Mouse (Mus musculus) neural tube, embryonic 11.5 days (tissue): ENCODE measurements around the gene Arpc3. TPM values are rescaled to one million over a fixed set of nuclear protein-coding genes. Genes with fewer than 3 reads are reported as not detected.

ENCODE experiments used
- ATAC-seq: fragments of 200-750 bp; cut with Nextera tagmentation; 2 replicates; pipeline ENCODE4 v1.8.0; 2017; ENCODE audit warnings: moderate number of reproducible peaks, mild to moderate bottlenecking, moderate TSS enrichment, moderate library complexity; ENCODE audit not compliant: insufficient read depth, low FRiP score, low TSS enrichment
- DNase-seq: peaks from one replicate; pipeline ENCODE4 v3.0.0-alpha.2; 2015; ENCODE audit warnings: low spot score
- H3K27ac ChIP-seq: fragments of 300-500 bp; sonication (generic); 2 replicates; pipeline ENCODE4 v1.5.1; 2014; ENCODE audit warnings: low read depth, mild to moderate bottlenecking, low read length
- H3K27me3 ChIP-seq: fragments of 300-500 bp; sonication (generic); 2 replicates; pipeline ENCODE4 v1.6.1; 2014; ENCODE audit warnings: mild to moderate bottlenecking, low read length, mixed read lengths; ENCODE audit not compliant: control insufficient read depth, insufficient read depth
- H3K36me3 ChIP-seq: fragments of 300-500 bp; sonication (generic); 2 replicates; pipeline ENCODE4 v1.6.1; 2014; ENCODE audit warnings: mild to moderate bottlenecking, low read length, moderate library complexity, mixed read lengths; ENCODE audit not compliant: control insufficient read depth, insufficient read depth
- H3K4me1 ChIP-seq: fragments of 300-500 bp; sonication (generic); 2 replicates; pipeline ENCODE4 v1.6.1; 2014; ENCODE audit warnings: low read length, mixed read lengths; ENCODE audit not compliant: control insufficient read depth, insufficient read depth
- H3K4me2 ChIP-seq: fragments of 300-500 bp; sonication (generic); 2 replicates; pipeline ENCODE4 v1.6.1; 2014; ENCODE audit warnings: low read depth, mild to moderate bottlenecking, moderate library complexity
- H3K4me3 ChIP-seq: fragments of 300-500 bp; sonication (generic); 2 replicates; pipeline ENCODE4 v1.5.1; 2014; ENCODE audit warnings: low read depth, low read length
- H3K9ac ChIP-seq: fragments of 300-500 bp; sonication (generic); 2 replicates; pipeline ENCODE4 v1.6.1; 2014; ENCODE audit warnings: mild to moderate bottlenecking, low read length
- H3K9me3 ChIP-seq: fragments of 300-500 bp; sonication (generic); 2 replicates; pipeline ENCODE4 v1.6.1; 2016; ENCODE audit warnings: low read length; ENCODE audit not compliant: control insufficient read depth
- WGBS: fragments of 180-500 bp; shearing (Covaris S2); extraction: QIAGEN DNeasy Blood & Tissue Kit; methylation state at CpG from one replicate; pipeline ENCODE4 v1.1.7; 2014; 5-methylcytosine and 5-hydroxymethylcytosine counted together
- polyA plus RNA-seq: library from polyadenylated mRNA; unstranded; fragments of >200 nt; fragmentation: Nextera tagmentation; extraction: Ambion mirVana; gene quantifications from 2 replicates; pipeline ENCODE4 v1.2.1, GENCODE M21; 2014

Gene Arpc3
- polyA plus RNA-seq, 1 experiment from 2014 or later = 67.4 TPM

GRCm38 (mm10) chr5:122392227-122393004, 738 bp downstream of the Arpc3 start:
- peaks cover 4% of the 10 kb centered on the region for H3K36me3 ChIP-seq
- H3K4me1 ChIP-seq = no peaks in the 10 kb centered on the region
- DNase-seq (peak; percentile 26), ATAC-seq (0 out of 2 replicates have a peak, but pooled peaks have one; percentile 53)
- H3K4me2 ChIP-seq = peak overlapping the region; percentile 64
- WGBS = 18% methylated on average over 19 of the region's 19 CpGs
- peak overlapping the region; percentile 56 for H3K4me3 ChIP-seq
- no peak overlapping the region for H3K27ac ChIP-seq
- H3K27me3 ChIP-seq = no peaks in the 10 kb centered on the region
- no peaks in the 10 kb centered on the region for H3K9me3 ChIP-seq
- peak overlapping the region; percentile 51 for H3K9ac ChIP-seq

- DNase-seq (peak; percentile 74), ATAC-seq (no peak)
- no peak overlapping the region for H3K4me3 ChIP-seq
- H3K4me1 ChIP-seq = no peaks in the 10 kb centered on the region
- no peak overlapping the region for H3K9ac ChIP-seq
- no peaks in the 10 kb centered on the region for H3K9me3 ChIP-seq
- H3K27me3 ChIP-seq = no peaks in the 10 kb centered on the region
- no peak overlapping the region for H3K4me2 ChIP-seq
- H3K36me3 ChIP-seq = peaks cover 6% of the 10 kb centered on the region
- 53% methylated on average over 2 of the region's 2 CpGs for WGBS
- no peak overlapping the region for H3K27ac ChIP-seq
Observed at GRCm38 (mm10) chr5:122393887-122394286, 2.2 kb downstream of the Arpc3 start.

- ATAC-seq = no peak
- H3K27ac ChIP-seq = no peak overlapping the region
- peaks cover 6% of the 10 kb centered on the region for H3K36me3 ChIP-seq
- no peak overlapping the region for H3K4me2 ChIP-seq
- H3K27me3 ChIP-seq = no peaks in the 10 kb centered on the region
- no peaks in the 10 kb centered on the region for H3K9me3 ChIP-seq
- H3K9ac ChIP-seq = no peak overlapping the region
- DNase-seq = no peak
- no peak overlapping the region for H3K4me3 ChIP-seq
- H3K4me1 ChIP-seq = no peaks in the 10 kb centered on the region
- WGBS = 95% methylated on average over 10 of the region's 10 CpGs
Observed at GRCm38 (mm10) chr5:122396791-122397190, 5.1 kb downstream of the Arpc3 start.

GRCm38 (mm10) chr5:122397495-122397894, 5.8 kb downstream of the Arpc3 start:
- WGBS = 92% methylated on average over 8 of the region's 8 CpGs
- H3K4me3 ChIP-seq = no peak overlapping the region
- H3K27ac ChIP-seq = no peak overlapping the region
- H3K27me3 ChIP-seq = no peaks in the 10 kb centered on the region
- DNase-seq = no peak
- H3K36me3 ChIP-seq = peaks cover 6% of the 10 kb centered on the region
- H3K4me1 ChIP-seq = no peaks in the 10 kb centered on the region
- no peak for ATAC-seq
- H3K9me3 ChIP-seq = no peaks in the 10 kb centered on the region
- H3K4me2 ChIP-seq = no peak overlapping the region
- H3K9ac ChIP-seq = no peak overlapping the region

GRCm38 (mm10) chr5:122399871-122400270, 8.2 kb downstream of the Arpc3 start:
- no peak overlapping the region for H3K27ac ChIP-seq
- no peak for DNase-seq
- WGBS = 97% methylated on average over 8 of the region's 8 CpGs
- H3K4me1 ChIP-seq = no peaks in the 10 kb centered on the region
- H3K4me2 ChIP-seq = no peak overlapping the region
- H3K4me3 ChIP-seq = no peak overlapping the region
- no peak for ATAC-seq
- H3K9me3 ChIP-seq = no peaks in the 10 kb centered on the region
- no peak overlapping the region for H3K9ac ChIP-seq
- H3K36me3 ChIP-seq = peaks cover 18% of the 10 kb centered on the region
- no peaks in the 10 kb centered on the region for H3K27me3 ChIP-seq

- DNase-seq = no peak
- Histone ChIP-seq H3K4me3 (no peak overlapping the region), H3K36me3 (peaks cover 21% of the 10 kb centered on the region), H3K27ac (no peak overlapping the region), H3K9ac (no peak overlapping the region), H3K4me2 (no peak overlapping the region), H3K9me3 (no peaks in the 10 kb centered on the region), H3K27me3 (no peaks in the 10 kb centered on the region), H3K4me1 (no peaks in the 10 kb centered on the region)
- no peak for ATAC-seq
- WGBS = 86% methylated on average over 18 of the region's 18 CpGs
Observed at GRCm38 (mm10) chr5:122400628-122401302, 9.1 kb downstream of the Arpc3 start.

- no peaks in the 10 kb centered on the region for H3K4me1 ChIP-seq
- ATAC-seq = no peak
- no peak overlapping the region for H3K4me2 ChIP-seq
- H3K36me3 ChIP-seq = peaks cover 21% of the 10 kb centered on the region
- peak; percentile 63 for DNase-seq
- WGBS = 30% methylated on average over 8 of the region's 8 CpGs
- H3K27ac ChIP-seq = no peak overlapping the region
- H3K9me3 ChIP-seq = no peaks in the 10 kb centered on the region
- H3K9ac ChIP-seq = no peak overlapping the region
- no peaks in the 10 kb centered on the region for H3K27me3 ChIP-seq
- no peak overlapping the region for H3K4me3 ChIP-seq
Observed at GRCm38 (mm10) chr5:122401303-122401640, 9.6 kb downstream of the Arpc3 start.

- ATAC-seq (no peak), DNase-seq (no peak)
- Histone ChIP-seq H3K9me3 (no peaks in the 10 kb centered on the region), H3K4me3 (no peak overlapping the region), H3K27ac (no peak overlapping the region), H3K4me1 (no peaks in the 10 kb centered on the region), H3K9ac (no peak overlapping the region), H3K4me2 (no peak overlapping the region), H3K27me3 (no peaks in the 10 kb centered on the region), H3K36me3 (peaks cover 25% of the 10 kb centered on the region)
- 80% methylated on average over 13 of the region's 13 CpGs for WGBS
Observed at GRCm38 (mm10) chr5:122402160-122402559, 10.5 kb downstream of the Arpc3 start.

GRCm38 (mm10) chr5:122402772-122403171, 11.1 kb downstream of the Arpc3 start:
- no peak overlapping the region for H3K4me3 ChIP-seq
- H3K4me2 ChIP-seq = no peak overlapping the region
- no peak overlapping the region for H3K27ac ChIP-seq
- no peak for DNase-seq
- no peak for ATAC-seq
- H3K27me3 ChIP-seq = no peaks in the 10 kb centered on the region
- H3K36me3 ChIP-seq = peaks cover 23% of the 10 kb centered on the region
- H3K9ac ChIP-seq = no peak overlapping the region
- H3K9me3 ChIP-seq = no peaks in the 10 kb centered on the region
- H3K4me1 ChIP-seq = no peaks in the 10 kb centered on the region
- WGBS = 91% methylated on average over 5 of the region's 5 CpGs
